Mouse (Mus musculus) thymus, postnatal 10 days (tissue): ENCODE measurements at regions not wholly inside any gene's neighbourhood (a gene's known extent, or its start where the extent isn't known, plus 50 kb on each side); places are given as distances from the start of the nearest gene placed in this dataset.
A peak's percentile ranks its signal among the peaks of the same experiment; 100 is the strongest.

Experiments
- DNase-seq, 2 experiments: peaks; one replicate each; pipeline ENCODE4 v3.0.0; 2021; ENCODE audit warnings: low spot score in 2 of 2

DNA sequence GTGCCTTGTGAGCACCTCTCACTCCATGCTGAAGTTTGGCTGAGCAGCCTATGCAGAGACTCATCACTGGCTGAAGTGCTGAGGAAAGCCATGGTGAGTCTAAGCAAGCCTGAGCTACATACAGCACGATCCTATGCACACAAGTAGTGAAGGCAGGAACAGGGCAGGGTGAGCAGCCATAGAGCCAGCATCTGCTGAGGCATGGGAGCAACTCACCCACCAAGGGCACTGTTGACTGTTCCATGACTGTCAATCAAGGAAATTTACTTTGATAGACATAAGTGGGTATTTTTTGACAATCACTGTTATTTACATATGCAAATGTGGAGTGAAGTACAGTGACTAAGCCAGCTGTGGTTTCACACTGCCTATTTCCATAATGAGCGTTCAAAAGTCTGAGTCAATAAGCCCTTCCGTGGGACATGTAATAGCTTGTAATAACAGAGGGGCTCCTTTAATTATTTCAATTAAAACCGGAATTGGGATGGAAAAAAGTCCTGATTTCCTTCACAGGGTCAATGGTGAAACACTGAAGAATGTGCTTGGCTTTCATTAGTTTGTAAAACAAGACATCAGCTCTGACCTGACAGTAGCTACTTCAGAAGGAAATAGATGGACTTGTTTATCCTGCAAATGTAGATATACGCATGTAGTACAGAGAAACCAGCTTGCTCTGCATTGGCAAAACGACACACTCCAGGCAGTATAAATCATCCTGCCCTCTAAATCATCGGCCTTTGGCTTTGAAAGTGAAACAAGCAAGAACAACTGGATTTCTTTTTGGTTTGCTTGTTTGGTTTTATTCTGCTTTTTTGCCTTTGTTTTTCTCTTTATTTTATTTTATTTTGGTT is 62.1 kb downstream of the Tuba3b start:
- DNase-seq: no peak

DNA sequence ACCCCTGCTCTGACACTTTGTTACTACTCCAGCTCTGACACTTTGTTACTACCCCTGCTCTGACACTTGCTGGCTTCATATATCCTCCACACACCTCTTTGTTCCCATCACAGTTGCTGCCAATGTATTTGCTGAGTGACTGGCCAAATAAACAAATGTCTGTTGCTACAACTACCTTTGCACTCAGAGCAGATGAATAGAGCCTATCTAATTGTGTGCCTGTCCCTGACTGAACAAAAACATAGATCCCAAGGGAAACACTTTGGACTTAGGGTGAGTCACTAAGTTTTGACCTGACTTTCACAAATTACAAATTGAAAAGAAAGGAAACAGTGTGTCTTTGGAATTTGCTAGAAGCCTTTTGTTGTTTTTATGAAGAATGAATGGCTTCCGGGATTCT is 64.0 kb downstream of the Tuba3b start:
- DNase-seq: no peak

DNA sequence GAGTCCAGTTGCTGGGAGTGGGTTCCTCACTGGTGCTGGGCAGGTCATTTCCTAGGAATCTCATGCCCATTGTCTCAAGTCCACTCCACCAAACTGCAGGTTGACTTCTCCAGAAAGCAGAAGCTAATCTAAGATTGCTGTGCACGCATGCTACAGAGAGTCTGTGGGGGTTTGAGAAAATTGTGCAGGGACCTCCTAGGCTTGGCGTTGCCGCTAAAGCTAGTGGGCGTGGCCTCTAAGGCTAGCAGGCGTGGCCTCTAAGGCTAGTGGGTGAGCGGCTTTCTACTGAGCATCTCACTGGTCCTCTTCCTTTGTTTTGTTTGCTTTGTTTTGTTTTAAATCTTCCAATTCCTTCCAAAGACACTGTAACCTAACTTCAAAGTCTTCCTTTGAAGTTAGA is 59.5 kb upstream of the Rassf8 start:
- DNase-seq: peak in 1 of 2 experiments; percentile 10

- DNase-seq: no peak
These were observed 54.9 kb upstream of the Rassf8 start for GRCm38 (mm10) chr6:145691680-145692079.

DNA sequence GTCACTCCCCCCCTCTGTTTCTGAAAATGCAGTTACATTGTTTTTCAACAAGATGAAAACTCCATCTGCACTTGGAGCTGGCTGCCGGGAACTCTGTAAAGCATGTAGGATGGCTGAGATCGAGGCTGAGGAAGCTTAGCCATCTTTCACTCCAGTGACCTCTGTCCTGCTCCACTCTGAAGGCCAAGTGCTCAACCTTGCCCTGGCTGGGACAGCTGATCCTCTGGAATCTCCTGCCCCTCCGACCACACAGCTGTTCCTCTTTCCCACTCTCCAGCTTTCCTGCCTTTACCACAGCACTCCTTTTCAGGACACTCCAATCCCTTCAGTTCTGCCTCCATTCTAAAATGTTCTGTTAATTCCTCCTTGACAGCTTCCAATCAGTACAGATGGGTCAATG is 51.7 kb upstream of the Rassf8 start:
- no peak for DNase-seq
